Mouse (Mus musculus): Measurements from ENCODE around the gene Slc25a1.

DNA sequence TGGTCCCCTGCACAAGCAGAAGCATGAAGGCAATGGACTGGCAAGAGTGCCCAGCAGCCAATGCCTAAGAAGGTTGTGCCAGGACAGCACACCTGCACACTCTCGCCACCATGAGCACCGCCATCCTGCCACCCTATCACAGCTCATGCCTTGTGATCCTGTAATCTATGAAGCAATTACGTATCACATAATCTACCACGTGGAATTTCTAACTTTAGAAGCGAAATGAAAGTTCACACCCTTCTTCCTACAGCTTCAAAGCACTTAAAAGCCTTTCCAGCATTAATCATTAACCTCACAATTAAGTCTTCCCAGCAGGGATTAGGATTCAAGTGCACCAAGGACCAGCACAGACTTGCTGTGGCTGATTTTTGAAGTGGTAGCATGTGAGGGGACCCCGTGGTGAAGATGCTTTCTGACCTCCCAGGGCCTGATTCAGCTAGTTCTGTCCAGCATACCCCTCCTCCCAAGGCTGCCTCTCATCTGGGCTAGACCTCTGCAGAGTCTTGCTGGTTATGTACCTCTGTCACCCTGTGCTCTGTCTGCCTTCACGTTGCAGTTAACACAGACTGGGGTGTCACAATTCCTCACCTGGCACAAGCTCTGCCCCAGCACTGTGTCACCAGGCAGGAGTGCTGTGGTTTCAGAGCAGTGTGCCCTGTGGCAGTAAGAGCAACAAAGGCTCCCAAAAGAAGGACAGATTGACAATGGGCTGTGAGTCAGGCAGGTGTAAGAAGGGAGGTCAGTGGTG, 17.2 kb upstream of the Slc25a1 start:
- TF ChIP-seq POLR2A (IDR thresholded peaks at IDR 0.05; ENCODE audit: insufficient read depth, low read length) (no peak), CTCF (IDR thresholded peaks at IDR 0.05; ENCODE audit: low read depth, low read length) (no peak), EP300 (IDR thresholded peaks at IDR 0.05; ENCODE audit: insufficient read depth, low read depth, low read length) (no peak)

Measured in ES-Bruce4 (cell line).